Mouse (Mus musculus) gastrocnemius, postnatal 10 days (tissue): ENCODE results near the gene Gp9. TPM values are rescaled to one million over a fixed set of nuclear protein-coding genes. Genes with fewer than 3 reads are reported as not detected.

Experiments
- DNase-seq: peaks from one replicate; pipeline ENCODE4 v3.0.0; 2021; ENCODE audit warnings: mixed read lengths
- total RNA-seq, 2 experiments: library from RNA; stranded (reverse); gene quantifications; 2 replicates each; pipeline ENCODE4 v1.2.3; 2021

The Gp9 gene
- total RNA-seq, 2 experiments from 2014 or later, result not detected

DNA sequence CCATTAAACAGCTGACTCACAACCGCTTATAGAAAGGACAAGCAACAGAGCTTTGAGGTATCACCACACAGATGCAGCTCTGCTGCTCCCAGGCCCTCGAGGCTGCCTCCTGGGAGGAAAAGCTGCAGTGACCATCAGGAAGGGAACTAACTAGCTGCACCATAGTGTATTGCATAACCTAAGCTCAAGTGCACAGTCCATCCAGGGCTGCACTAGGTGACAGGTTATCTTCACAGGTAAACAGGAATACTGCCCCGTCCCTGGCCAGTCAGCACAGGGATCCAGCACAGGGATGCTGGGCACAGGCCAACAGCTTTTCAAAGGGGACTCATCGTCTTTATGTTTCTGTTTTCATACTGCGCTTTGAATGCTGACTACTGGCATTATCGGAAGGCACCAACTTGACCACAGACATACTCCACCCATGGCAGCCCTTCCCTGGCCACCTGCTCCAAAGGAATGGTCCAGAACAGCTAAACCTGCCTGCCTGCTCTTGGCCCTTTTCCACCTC lies 31.8 kb downstream of the Gp9 start:
- DNase-seq, result no peak

DNA sequence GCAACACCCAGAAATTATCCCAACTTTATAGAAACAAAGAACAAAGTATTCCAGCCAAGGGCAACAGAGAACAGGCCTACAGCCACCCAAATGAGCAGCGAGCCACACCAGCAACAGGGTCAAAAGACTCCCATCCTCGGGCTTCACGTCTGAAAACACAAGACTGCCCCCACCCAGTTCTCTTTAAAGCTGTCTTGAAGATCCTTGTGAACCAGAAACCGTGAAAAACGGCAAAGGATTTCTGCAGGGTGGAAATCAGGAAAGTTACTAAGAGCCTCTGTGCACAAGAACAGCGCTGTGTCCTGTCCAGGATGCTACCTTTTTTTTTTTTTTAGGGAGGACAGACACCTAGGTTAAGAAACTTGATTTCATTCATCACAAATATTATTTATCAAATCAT lies 32.4 kb downstream of the Gp9 start:
- DNase-seq, result no peak

DNA sequence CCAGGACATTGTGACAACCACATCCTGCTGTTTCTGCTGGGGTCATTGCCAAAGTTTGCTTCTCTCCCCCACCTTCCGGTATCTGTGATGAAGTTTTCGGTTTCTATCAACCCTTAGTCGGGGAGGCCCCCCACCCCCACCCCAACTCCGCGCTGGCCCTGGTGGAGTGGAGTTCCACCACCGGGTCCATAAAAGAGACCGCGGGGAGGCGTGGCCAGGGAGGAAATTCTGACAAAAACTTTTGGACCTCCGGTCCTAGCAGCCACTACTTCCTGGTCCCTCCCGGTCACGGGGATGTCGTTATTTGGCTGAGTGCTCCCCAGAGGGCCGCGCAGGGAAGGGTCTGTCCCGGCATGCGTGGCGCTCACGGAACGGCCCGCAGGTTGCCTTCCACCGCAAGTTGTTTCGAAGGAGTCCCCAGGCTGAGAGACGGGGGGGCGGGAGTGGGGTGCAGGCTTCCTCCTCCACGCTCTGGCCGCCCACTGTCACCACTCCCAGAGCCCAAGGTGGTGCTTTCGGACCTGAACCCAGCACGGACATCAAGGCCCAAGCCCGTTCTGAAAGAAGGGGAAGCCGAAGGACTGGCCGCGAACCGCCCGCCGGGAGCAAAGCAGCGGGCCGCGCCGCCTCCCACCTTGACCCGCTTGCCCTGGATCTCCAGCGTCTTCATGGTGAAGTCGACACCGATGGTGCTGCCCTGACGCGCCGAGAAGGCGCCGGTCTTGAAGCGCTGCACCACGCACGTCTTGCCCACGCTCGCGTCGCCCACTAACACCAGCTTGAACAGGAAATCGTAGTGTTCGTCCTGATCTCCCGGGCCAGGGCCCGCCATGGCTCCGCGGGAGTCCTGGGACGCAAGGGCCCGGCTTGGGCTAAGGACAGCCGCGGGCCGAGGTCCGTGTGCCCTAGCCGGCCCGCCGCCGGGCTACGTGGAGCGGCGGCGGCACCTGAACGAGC lies 33.1 kb downstream of the Gp9 start:
- peak; percentile 60 for DNase-seq

DNA sequence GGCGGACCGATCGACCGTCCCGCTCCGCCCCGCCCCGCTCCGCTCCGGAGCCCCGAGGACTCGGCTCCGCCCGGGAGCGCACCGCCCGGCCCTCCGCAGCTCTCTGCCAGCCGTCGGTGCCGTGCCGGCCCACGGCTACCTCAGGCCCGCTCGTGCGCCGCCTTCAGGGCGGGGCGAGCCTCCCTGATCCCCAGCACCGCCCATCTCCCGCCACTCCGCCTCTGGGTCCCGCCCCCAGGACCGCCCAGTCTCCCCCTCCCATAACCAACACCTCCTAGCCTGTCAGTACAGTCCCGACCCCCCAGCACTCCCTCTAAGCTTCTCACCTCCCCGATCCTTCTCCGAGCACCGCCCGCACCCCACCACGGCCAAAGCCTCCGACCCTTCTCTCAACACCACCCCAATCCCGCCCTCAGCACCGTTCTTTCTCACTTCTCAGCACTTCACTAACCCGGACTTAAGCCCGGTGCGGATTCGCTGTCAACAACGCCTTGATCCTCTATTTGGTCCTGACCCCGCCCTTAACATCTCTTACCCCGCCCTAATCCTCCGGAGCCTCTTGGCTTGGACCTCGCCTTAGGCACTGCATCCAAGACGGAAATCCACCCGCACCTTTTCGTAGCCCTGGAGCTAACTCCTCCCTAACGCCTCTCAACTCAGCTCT lies 33.9 kb downstream of the Gp9 start, which contains the start of gene Rab43:
Gene Rab43, minus strand, starts transcription at position 490 of the 664 bp plus-strand sequence.
- DNase-seq, result peak; percentile 93

DNA sequence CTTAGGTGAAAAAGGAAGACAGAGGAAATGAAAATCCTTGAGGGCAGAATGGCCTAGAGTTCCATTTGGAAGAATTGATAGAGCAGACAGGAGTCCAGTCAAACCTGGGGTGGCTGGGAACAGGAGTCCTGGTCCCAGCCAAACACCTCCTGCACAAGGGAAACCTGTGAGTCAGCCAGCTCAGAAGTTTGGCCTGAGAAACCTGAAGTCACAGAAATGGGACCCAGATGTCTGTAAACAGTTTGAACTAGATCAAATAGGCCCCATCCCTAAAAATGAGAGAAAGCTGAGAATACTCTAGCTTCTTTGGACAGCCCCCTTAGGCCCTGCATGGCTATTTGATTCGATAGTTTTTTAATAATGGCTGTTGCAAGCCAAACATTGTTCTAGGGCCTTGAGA lies 34.8 kb downstream of the Gp9 start:
- no peak for DNase-seq

DNA sequence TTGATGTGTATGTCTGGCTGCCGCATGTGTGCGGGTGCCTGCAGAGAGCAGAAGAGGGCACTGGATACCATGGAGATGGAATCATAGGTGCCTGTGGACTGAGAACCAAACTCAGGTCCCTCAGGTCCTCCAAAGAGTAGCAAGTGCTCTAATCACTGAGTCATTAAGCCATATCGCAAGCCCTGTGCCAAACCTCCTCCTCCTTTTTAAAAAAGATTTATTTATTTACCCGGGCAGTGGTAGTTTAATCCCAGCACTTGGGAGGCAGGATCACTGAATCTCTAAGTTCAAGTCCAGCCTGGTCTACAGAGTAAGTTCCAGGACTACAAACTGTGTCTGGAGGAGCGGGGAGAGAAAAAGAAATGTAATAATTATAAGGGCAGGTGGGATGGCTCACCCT lies 36.6 kb downstream of the Gp9 start:
- no peak for DNase-seq

DNA sequence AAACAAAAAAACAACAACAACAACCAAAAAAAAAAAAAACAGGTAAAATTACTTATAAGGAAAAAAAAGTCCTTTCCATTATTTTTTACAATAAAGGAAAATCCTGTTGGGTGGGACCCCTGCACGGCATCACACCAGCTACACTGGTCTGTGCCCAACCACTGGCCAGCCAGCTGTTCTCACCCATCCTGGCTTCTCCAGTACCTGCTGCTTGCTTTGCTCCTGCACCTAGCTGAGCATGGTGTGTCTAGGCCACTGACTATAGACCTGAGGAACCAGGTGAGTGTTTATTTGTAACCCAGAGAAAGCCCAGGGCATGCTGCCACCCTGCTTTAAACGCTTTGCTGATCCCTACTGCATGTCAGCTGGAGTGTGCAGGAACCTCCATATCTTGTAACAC lies 42.5 kb downstream of the Gp9 start:
- DNase-seq, result no peak

Other genes with a start within 250 kb of the Gp9 start
- gene Arhgap25, start 244.8 kb upstream of the Gp9 start, total RNA-seq, result 1 to 10 TPM; 3.0 to 3.3 TPM
- gene Prokr1, start 187.3 kb upstream of the Gp9 start, total RNA-seq, result 1 to 10 TPM; 3.1 to 3.5 TPM
- 1 to 10 TPM; 3.2 to 3.9 TPM for gene Aplf, start 105.9 kb upstream of the Gp9 start, total RNA-seq
- 1 to 10 TPM; 1.9 to 2.7 TPM for gene Efcc1, start 47.2 kb upstream of the Gp9 start, total RNA-seq
- 10 to 100 TPM; 10.1 to 14.9 TPM for gene Rab43, start 34.1 kb downstream of the Gp9 start, total RNA-seq
- gene Gm45140, start 57.7 kb downstream of the Gp9 start, total RNA-seq, result 1 to 10 TPM; 1.7 to 2.5 TPM
- gene Isy1, start 60.7 kb downstream of the Gp9 start, total RNA-seq, result 10 to 100 TPM; 22.0 to 26.9 TPM
- gene Cnbp, start 73.0 kb downstream of the Gp9 start, total RNA-seq, result 100 to 1,000 TPM; 444 to 488 TPM
- gene Copg1, start 109.7 kb downstream of the Gp9 start, total RNA-seq, result 10 to 100 TPM; 51.6 to 63.7 TPM
- gene Hmces, start 135.9 kb downstream of the Gp9 start, total RNA-seq, result 10 to 100 TPM in 1 of 2 experiments, 1 to 10 TPM in 1; 8.1 to 11.7 TPM
- gene H1fx, start 203.6 kb downstream of the Gp9 start, total RNA-seq, result 10 to 100 TPM; 14.7 to 15.7 TPM